14 mouse cellular contexts compared by ENCODE assay signal in genomic region chr8:61984941-61985340, GRCm38 (mm10).
"Had no signal": no experiment of that assay in that cellular context is flagged by ENCODE, and none has a peak within 500 bp of the region (broad histone marks: within the 10 kb centered on the region; RNA-seq: fewer than 3 reads in every experiment).

No protein-coding gene starts in this region.

- H3K4me2 ChIP-seq: intestine, embryonic 15.5 days; limb, embryonic 13.5 days; neural tube, embryonic 15.5 days had no signal

- DNase-seq: left cerebral cortex, postnatal 4 days; lung, adult 18-20 months; lung, postnatal 10 days; lung, postnatal 4 days; midbrain, embryonic 14.5 days; right cerebral cortex, adult 18-20 months; right cerebral cortex, postnatal 25 days; thymus, postnatal 36 days had no signal

- H3K27ac ChIP-seq: intestine, embryonic 15.5 days; limb, embryonic 13.5 days; liver, embryonic 14.5 days; midbrain, embryonic 10.5 days; neural tube, embryonic 15.5 days had no signal

- H3K9me3 ChIP-seq: intestine, embryonic 15.5 days; limb, embryonic 13.5 days; midbrain, embryonic 10.5 days; neural tube, embryonic 15.5 days had no signal

- H3K9ac ChIP-seq: intestine, embryonic 15.5 days; limb, embryonic 13.5 days; liver, embryonic 14.5 days; neural tube, embryonic 15.5 days had no signal

- H3K27me3 ChIP-seq: intestine, embryonic 15.5 days; limb, embryonic 13.5 days; neural tube, embryonic 15.5 days had no signal

- H3K36me3 ChIP-seq: intestine, embryonic 15.5 days; limb, embryonic 13.5 days; midbrain, embryonic 10.5 days; neural tube, embryonic 15.5 days had no signal

- H3K4me1 ChIP-seq: intestine, embryonic 15.5 days; limb, embryonic 13.5 days had no signal

- H3K4me3 ChIP-seq: intestine, embryonic 15.5 days; limb, embryonic 13.5 days; midbrain, embryonic 10.5 days; myocyte; neural tube, embryonic 15.5 days had no signal

- ATAC-seq: intestine, embryonic 15.5 days had no signal
